Mouse (Mus musculus): ENCODE results near the gene Itgb3. TPM values are rescaled to one million over a fixed set of nuclear protein-coding genes. Genes with fewer than 3 reads are reported as not detected.
A peak's percentile ranks its signal among the peaks of the same experiment; 100 is the strongest.

Gene Itgb3
- polyA plus RNA-seq, 1 experiment from 2014 or later: 2.6 TPM

DNA sequence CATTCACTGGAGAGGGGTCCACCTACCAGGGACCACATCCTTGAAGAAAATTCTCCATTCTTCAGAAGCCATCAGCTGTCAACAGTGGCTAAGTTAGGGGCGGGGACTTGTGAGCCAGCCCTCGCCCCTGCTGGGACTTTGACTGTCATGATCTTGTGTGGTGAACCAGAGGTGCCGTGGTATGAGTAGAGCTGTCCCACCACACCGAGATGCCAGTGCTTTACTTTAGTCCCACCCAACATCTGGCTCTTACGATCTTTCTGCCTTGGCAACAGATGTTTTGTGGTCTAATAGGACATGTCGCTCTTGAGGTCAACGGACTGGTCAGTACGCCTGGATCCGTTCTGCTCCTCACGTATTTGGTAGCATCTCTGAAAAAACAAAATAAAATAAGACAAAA lies 5.8 kb downstream of the Itgb3 start:
- peaks cover 25% of the 10 kb centered on the region for H3K27me3 ChIP-seq (ENCODE audit: low read depth, poor library complexity, severe bottlenecking)
- no peak for DNase-seq (ENCODE audit: low spot score)
- WGBS: 79% methylated on average over 10 of the region's 10 CpGs
- no peaks in the 10 kb centered on the region for H3K9me3 ChIP-seq (replicated peaks)
- no peak overlapping the region for H3K27ac ChIP-seq
- no peaks in the 10 kb centered on the region for H3K36me3 ChIP-seq
- H3K4me1 ChIP-seq: peaks cover 16% of the 10 kb centered on the region
- H3K4me3 ChIP-seq: no peak overlapping the region

DNA sequence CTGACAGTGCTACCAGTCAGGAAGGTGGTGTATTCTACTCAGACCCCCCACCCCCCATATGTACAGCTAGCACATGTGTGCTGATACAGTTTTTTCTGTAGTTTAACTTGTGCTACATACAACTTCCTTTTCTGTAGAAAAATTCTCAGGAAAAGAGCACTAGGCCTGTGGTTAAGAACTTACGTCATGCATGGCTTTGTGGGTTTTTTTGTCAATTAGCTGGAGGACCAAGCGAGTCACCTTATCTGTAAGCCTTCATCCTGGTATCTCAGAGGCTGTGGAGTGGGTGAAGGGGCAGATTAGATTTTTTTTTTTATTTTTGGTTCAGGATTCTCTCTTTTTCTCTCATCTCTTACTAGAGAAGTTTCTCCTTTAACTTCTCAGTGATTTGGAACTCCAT lies 6.3 kb downstream of the Itgb3 start:
- no peak overlapping the region for H3K27ac ChIP-seq
- H3K4me3 ChIP-seq: no peak overlapping the region
- DNase-seq (ENCODE audit: low spot score): no peak
- no peaks in the 10 kb centered on the region for H3K9me3 ChIP-seq (replicated peaks)
- no peaks in the 10 kb centered on the region for H3K36me3 ChIP-seq
- H3K4me1 ChIP-seq: peaks cover 20% of the 10 kb centered on the region
- WGBS: 86% methylated on average over 2 of the region's 2 CpGs
- peaks cover 20% of the 10 kb centered on the region for H3K27me3 ChIP-seq (ENCODE audit: low read depth, poor library complexity, severe bottlenecking)

DNA sequence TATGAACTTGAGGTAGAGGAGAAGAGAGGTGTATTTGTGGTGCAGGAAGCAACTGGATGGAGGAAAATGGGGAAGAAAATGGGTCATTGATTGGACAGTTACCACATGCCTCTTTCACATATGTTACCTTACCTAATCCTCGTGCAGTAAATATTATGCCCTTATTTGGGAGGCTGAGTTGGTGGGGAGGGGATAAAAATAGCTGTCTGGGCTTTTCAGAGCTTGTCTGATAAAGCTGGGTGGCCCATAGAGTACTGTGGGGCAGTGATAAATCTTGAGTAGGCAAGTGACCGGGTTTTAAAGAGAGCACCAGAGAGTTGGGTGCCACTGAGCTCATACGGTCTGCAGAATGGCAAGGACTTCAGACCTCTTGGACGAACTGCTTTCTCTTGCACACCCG lies 8.4 kb downstream of the Itgb3 start:
- Histone ChIP-seq H3K4me3 (no peak overlapping the region), H3K4me1 (peaks cover 29% of the 10 kb centered on the region), H3K27ac (no peak overlapping the region), H3K27me3 (ENCODE audit: low read depth, poor library complexity, severe bottlenecking) (0 out of 2 replicates have a peak, but pooled peaks cover under 1% of the 10 kb centered on the region), H3K36me3 (no peaks in the 10 kb centered on the region), H3K9me3 (replicated peaks) (no peaks in the 10 kb centered on the region)
- no peak for DNase-seq (ENCODE audit: low spot score)
- 76% methylated on average over 5 of the region's 5 CpGs for WGBS

DNA sequence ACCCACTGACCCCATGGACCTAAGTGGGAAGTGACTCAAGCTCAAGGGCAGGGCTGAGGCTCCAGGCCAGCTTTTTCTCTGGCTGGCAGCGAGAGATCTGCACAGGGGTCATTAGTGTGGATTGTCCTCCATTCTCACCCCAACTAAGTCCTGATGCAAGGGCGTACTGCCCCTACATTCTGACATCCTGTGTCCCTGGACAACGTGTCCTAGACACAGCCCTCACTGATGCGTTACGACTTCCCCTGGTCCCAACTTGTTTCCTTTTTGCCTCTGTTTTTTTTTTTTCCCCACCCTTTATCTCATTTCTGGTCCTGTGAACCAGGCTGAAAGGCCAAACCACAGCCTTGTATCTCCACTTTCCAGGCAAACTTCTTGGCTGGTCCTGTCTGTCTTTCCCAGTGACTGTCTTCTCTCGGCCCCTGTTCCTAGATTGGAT lies 10.9 kb downstream of the Itgb3 start:
- Histone ChIP-seq H3K4me1 (peaks cover 29% of the 10 kb centered on the region), H3K27ac (no peak overlapping the region), H3K27me3 (ENCODE audit: low read depth, poor library complexity, severe bottlenecking) (no peaks in the 10 kb centered on the region), H3K4me3 (no peak overlapping the region), H3K9me3 (replicated peaks) (no peaks in the 10 kb centered on the region), H3K36me3 (no peaks in the 10 kb centered on the region)
- WGBS: 77% methylated on average over 6 of the region's 6 CpGs
- no peak for DNase-seq (ENCODE audit: low spot score)

DNA sequence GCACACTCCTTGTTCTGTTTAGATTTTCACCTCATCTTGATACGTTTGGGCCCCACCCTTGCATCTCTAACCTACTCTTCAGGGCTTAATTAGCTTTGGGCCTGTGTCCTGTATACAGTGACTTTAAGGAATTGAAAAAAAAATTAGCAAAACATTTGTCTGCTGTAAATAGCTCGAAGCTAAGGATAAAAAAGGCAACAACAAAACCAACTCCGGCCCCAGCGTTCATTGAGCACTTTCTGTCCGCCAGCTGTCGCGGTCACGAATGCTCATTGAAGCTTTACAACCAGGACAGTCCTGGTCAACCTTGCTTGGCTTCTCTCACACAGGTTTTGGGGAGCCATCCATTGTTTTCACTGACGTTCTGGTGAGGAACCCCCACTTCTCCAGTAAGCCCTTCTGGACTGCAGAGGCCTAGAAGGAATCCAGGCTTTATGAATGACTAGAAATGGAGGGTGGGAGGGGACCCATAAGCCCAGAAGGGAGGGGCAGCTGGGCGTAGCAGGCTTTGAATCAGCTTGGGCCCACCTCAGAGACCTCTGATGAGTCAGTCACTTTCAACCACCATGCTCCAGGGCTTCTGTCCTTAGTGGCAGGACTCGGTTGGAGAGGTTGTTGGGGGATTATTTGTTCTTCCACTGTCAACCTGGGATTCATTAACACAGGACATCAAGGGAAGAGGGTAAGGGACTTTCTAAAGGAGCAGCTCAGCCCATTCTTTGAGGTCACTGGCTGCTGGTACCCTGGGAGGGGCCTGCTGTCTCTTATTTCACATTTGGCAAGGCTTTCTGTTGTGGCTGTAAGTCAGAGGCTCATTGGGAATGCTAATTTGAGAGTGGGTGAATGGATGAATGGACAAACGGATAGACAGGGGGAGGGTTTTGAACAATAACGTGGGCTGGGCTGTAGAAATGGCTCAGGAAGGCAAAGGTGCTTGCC lies 11.6 kb downstream of the Itgb3 start:
- no peaks in the 10 kb centered on the region for H3K9me3 ChIP-seq (replicated peaks)
- no peaks in the 10 kb centered on the region for H3K27me3 ChIP-seq (ENCODE audit: low read depth, poor library complexity, severe bottlenecking)
- H3K4me3 ChIP-seq: no peak overlapping the region
- no peaks in the 10 kb centered on the region for H3K36me3 ChIP-seq
- no peak overlapping the region for H3K27ac ChIP-seq
- WGBS: 69% methylated on average over 13 of the region's 13 CpGs
- no peak for DNase-seq (ENCODE audit: low spot score)
- H3K4me1 ChIP-seq: peaks cover 34% of the 10 kb centered on the region

DNA sequence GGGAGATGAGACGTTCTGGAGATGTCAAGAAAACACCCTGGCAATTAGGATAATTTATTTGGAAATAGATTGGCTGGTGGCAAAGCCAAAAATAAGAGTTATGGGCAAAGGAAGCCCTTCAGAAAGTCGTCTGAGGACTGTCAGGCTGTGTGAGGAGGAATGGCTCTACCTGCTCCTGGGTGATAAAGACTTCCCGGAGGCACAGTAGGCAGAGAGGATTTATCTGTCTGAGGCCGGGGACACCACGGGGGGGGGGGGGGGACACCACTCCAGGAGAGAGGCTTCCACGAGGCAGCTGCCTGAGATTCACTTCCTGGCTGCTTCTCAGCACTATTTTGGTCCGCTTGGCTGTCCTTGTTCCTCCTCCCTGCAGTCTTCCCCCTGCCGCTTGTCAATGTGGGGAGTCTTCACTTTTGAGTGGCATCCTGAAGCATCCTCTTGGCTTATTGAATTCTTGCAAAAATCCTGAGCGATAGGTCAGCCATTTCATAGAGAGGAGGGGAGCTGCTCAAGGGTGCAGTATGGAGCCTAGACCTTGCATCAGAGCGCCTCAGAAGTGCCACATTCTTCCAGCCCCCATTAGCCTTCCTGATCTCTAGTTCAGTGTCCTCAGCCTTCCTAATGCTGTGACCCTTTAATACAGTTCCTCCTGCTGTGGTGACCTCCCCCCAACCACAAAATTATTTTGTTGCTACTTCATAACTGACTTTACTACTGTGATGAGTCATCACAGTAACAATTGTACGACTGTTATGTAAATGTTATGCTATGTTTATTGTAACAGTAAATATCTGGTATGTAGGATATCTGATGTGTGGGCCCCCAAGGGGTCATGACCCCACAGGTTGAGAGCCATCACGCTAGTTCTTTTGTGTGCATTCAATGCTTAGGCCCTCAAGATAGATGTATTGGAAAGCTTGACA lies 14.5 kb downstream of the Itgb3 start:
- peaks cover 45% of the 10 kb centered on the region for H3K4me1 ChIP-seq
- no peak overlapping the region for H3K27ac ChIP-seq
- H3K36me3 ChIP-seq: no peaks in the 10 kb centered on the region
- H3K9me3 ChIP-seq (replicated peaks): no peaks in the 10 kb centered on the region
- H3K27me3 ChIP-seq (ENCODE audit: low read depth, poor library complexity, severe bottlenecking): no peaks in the 10 kb centered on the region
- DNase-seq (ENCODE audit: low spot score): no peak
- no peak overlapping the region for H3K4me3 ChIP-seq
- WGBS: 57% methylated on average over 10 of the region's 12 CpGs

DNA sequence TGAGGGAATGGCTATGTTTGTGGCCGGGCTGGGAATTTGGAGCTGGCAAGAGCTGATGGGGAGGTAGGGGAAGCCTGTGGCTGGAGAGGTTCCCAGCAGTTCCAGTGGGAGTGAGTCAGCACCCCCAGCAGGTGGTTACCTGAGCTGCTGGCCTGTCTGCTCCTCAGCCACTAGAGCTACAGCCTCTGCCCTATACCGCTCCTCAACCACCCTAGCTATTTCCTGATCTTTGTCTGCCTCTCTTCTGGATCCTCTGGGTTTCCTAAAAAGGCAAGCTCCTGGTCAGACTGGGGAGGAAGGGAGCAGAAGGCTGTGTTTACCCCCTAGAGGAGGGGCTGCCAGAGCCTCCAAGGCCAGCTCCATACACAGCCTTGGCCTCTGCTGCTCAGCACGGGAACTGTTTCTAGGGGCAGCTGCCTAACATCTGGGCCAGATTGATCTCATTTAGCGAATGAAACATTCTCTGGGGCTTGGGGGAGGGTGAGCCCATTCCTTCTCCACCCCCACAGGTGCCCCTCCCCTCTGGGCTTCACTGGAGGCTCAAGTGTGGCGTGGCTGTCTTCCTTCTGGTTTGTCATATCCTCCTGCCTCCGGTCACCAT lies 17.1 kb downstream of the Itgb3 start:
- peak; percentile 63 for DNase-seq (ENCODE audit: low spot score)
- 30% methylated on average over 6 of the region's 6 CpGs for WGBS
- Histone ChIP-seq H3K4me3 (peak overlapping the region; percentile 22), H3K36me3 (no peaks in the 10 kb centered on the region), H3K4me1 (peaks cover 28% of the 10 kb centered on the region), H3K27me3 (ENCODE audit: low read depth, poor library complexity, severe bottlenecking) (no peaks in the 10 kb centered on the region), H3K9me3 (replicated peaks) (no peaks in the 10 kb centered on the region), H3K27ac (peak overlapping the region; percentile 80)

DNA sequence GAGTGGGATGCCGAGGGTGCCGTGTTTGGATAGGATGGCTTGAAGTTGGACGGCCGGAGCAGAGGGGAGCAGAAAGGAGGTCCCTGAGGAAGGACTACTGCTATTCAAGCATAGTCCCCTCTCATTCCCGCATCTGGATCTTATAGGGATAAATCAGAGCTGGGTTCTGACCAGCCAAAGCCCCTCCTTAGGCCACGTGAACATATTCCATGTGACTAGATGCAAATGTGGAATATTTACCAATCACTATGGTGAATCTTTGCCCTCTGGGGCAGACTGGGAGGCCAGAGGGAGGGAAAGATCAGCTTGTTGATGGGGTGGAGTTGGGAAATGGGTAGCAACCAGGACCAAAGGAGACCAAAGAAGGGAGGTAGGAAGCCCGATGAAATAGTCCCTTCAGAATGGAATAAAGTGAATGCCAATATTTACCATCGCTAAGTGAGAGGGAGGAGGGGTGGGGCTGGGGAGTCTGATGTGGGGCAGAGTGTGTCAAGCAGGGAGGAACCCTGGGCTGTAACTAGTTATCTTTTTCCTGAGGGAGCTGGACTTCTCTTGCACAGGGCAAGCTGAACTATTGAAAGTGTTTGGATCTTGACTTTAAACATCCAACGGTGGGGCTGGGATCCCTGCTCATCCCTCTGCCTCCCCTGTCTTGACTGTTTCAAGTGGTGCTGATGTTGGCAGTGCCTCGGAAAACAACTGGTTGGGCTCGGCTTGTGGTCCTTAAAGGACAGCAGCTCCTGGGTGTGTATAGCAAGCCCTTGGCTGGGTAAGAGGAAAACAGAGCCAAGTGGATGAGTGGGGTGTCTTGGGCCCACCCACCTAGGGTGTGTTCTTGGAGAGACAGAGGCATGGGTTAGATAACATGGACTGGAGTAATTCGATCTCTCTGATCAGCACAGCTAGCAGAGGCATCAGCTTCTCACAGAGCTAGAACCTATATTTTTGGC lies 17.9 kb downstream of the Itgb3 start:
- Histone ChIP-seq H3K4me1 (peaks cover 25% of the 10 kb centered on the region), H3K9me3 (replicated peaks) (no peaks in the 10 kb centered on the region), H3K27me3 (ENCODE audit: low read depth, poor library complexity, severe bottlenecking) (no peaks in the 10 kb centered on the region), H3K36me3 (no peaks in the 10 kb centered on the region), H3K4me3 (peak overlapping the region; percentile 22), H3K27ac (peak overlapping the region; percentile 80)
- 41% methylated on average over 12 of the region's 12 CpGs for WGBS
- DNase-seq (ENCODE audit: low spot score): peak; percentile 52

DNA sequence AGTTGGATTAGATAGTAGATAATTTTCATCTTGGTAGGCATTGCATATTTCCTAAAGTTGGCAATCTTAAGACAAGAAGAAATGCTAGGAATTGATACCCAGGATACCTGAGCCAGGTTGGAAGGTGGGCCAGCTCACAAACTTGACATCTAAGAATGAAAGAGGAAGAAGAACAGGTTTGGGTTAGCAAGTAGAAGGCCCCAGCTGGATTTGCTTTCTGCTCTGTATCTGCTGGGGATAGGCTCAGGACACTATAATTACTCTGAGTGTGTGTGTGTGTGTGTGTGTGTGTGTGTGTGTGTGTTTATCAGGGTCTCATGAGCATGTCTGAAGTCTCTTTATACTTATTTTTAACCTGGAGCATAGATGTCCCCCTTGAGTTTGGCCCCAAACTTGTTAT lies 18.8 kb downstream of the Itgb3 start:
- no peaks in the 10 kb centered on the region for H3K27me3 ChIP-seq (ENCODE audit: low read depth, poor library complexity, severe bottlenecking)
- no peaks in the 10 kb centered on the region for H3K9me3 ChIP-seq (replicated peaks)
- no peak overlapping the region for H3K27ac ChIP-seq
- H3K36me3 ChIP-seq: no peaks in the 10 kb centered on the region
- no peak overlapping the region for H3K4me3 ChIP-seq
- peaks cover 25% of the 10 kb centered on the region for H3K4me1 ChIP-seq
- no peak for DNase-seq (ENCODE audit: low spot score)

DNA sequence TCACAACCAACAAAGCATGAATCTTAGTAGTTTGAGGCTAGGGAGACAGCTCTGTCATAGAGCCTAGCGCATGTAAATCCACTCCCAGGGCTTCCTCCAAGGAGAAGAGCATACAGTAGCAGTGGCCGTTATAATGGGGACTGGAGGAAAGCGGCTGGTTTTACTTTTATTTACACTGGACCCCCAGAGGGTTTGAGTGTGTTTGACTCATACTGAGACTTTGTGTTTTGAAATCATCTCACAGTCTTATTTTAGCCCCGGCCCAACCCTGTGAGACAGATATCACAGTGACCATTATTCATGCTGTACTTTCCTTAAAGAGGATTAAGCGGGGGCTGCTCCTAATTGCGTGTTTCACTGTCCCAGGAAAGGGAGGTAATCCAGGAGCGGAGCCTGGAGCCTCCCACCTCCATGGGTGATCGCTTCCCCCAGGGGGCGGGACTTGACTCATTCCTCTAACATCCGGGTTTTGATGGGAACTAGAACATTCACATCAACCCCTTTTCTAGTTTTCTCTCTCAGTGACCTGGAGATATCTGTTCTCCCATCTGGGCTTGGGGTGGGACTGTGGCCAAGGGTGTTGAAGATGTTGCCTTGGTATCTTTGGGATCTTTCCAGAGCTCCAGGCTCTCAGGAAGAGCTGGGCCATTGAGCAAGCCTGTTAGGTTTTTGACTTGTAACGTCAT lies 20.0 kb downstream of the Itgb3 start:
- no peak for DNase-seq (ENCODE audit: low spot score)
- 75% methylated on average over 11 of the region's 11 CpGs for WGBS
- H3K4me3 ChIP-seq: no peak overlapping the region
- H3K27ac ChIP-seq: no peak overlapping the region
- no peaks in the 10 kb centered on the region for H3K36me3 ChIP-seq
- peaks cover 25% of the 10 kb centered on the region for H3K4me1 ChIP-seq
- H3K27me3 ChIP-seq (ENCODE audit: low read depth, poor library complexity, severe bottlenecking): no peaks in the 10 kb centered on the region
- no peaks in the 10 kb centered on the region for H3K9me3 ChIP-seq (replicated peaks)

DNA sequence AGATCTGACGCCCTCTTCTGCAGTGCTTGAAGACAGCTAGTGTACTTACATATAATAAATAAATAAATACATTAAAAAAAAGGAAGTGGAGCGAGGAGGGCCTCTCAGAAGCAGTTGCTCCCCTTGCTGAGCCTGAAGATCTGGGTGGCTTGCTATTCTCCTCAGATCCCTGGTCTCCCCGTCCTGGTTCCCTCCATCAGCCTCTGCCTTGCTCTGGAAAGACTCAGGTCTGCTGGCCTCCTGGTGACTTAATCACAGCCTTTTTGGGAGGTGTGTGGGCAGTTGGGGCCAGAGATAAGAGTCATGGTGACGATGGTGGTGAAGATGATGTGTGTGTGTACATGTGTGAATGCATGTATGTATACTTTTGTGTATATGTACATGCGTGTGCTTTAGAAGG lies 20.8 kb downstream of the Itgb3 start:
- no peak overlapping the region for H3K27ac ChIP-seq
- H3K4me1 ChIP-seq: peaks cover 25% of the 10 kb centered on the region
- no peaks in the 10 kb centered on the region for H3K36me3 ChIP-seq
- H3K4me3 ChIP-seq: no peak overlapping the region
- DNase-seq (ENCODE audit: low spot score): no peak
- H3K27me3 ChIP-seq (ENCODE audit: low read depth, poor library complexity, severe bottlenecking): no peaks in the 10 kb centered on the region
- WGBS: 90% methylated on average over 5 of the region's 5 CpGs
- no peaks in the 10 kb centered on the region for H3K9me3 ChIP-seq (replicated peaks)

Measured in limb, embryonic 10.5 days (tissue).